Mouse (Mus musculus) cortical plate, adult 2 months (tissue): Measurements from ENCODE around the gene Il4.
"Not testable (repeated sequence)": the region's sequence is repeated elsewhere in the genome, so short reads cannot be mapped to it uniquely, and the experiment has no call there.

Experiments used
- CTCF ChIP-seq: fragments of 200-500 bp; IDR thresholded peaks from 2 replicates; pipeline ENCODE4 v1.5.1; 2011; ENCODE audit warnings: mild to moderate bottlenecking, control low read depth, low read length; ENCODE audit not compliant: insufficient read depth; ENCODE audit errors: extremely low read depth
- POLR2A ChIP-seq: fragments of 200-500 bp; IDR thresholded peaks from 2 replicates; pipeline ENCODE4 v1.6.1; 2011; ENCODE audit warnings: mild to moderate bottlenecking, low read length, control low read depth; ENCODE audit not compliant: insufficient read depth; ENCODE audit errors: extremely low read depth

DNA sequence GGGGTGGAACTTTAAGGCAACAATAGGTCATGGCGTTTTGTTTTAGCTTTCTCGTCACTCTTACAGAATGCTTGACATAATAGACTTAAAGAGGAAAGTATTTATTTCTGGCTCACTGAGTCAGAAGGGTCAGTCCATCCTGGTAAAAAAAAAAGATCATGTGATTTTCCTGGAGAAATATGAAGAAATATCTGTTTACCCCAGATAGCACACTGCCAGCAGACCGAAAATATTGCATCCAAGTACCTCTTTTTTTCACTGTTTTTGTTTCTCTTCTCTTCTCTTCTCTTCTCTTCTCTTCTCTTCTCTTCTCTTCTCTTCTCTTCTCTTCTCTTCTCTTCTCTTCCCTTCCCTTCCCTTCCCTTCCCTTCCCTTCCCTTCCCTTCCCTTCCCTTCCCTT lies 58.5 kb downstream of the Il4 start:
- not testable (repeated sequence) for TF ChIP-seq CTCF, POLR2A
